Mouse (Mus musculus) kidney, postnatal 0 days (tissue): ENCODE measurements around the gene Ccs. TPM values are rescaled to one million over a fixed set of nuclear protein-coding genes. Genes with fewer than 3 reads are reported as not detected.
A peak's percentile ranks its signal among the peaks of the same experiment; 100 is the strongest.

Experiments
- ATAC-seq: fragments of 200-750 bp; cut with Nextera tagmentation; replicated peaks from 2 replicates; pipeline ENCODE4 v1.8.0; 2017; ENCODE audit warnings: low read depth, moderate number of reproducible peaks, moderate TSS enrichment, moderate library complexity; ENCODE audit not compliant: low FRiP score
- DNase-seq: peaks from one replicate; pipeline ENCODE4 v3.0.0-alpha.2; 2016; ENCODE audit warnings: low spot score
- H3K27ac ChIP-seq: fragments of 300-500 bp; sonication (generic); 2 replicates; pipeline ENCODE4 v1.5.1; 2014; ENCODE audit warnings: mild to moderate bottlenecking
- H3K27me3 ChIP-seq: fragments of 300-500 bp; sonication (generic); 2 replicates; pipeline ENCODE4 v1.6.1; 2014; ENCODE audit warnings: low read length, mixed read lengths; ENCODE audit not compliant: insufficient read depth
- H3K36me3 ChIP-seq: fragments of 300-500 bp; sonication (generic); 2 replicates; pipeline ENCODE4 v1.6.1; 2014; ENCODE audit warnings: low read length, mixed read lengths; ENCODE audit not compliant: insufficient read depth
- H3K4me1 ChIP-seq: fragments of 300-500 bp; sonication (generic); replicated peaks from 2 replicates; pipeline ENCODE4 v1.6.1; 2014; ENCODE audit warnings: antibody characterized with exemption, low read length, mixed read lengths; ENCODE audit not compliant: insufficient read depth
- H3K4me2 ChIP-seq: fragments of 300-500 bp; sonication (generic); 2 replicates; pipeline ENCODE4 v1.6.1; 2014; ENCODE audit warnings: mild to moderate bottlenecking, low read length, moderate library complexity, mixed read lengths
- H3K4me3 ChIP-seq: fragments of 300-500 bp; sonication (generic); replicated peaks from 2 replicates; pipeline ENCODE4 v1.5.1; 2014; ENCODE audit warnings: low read depth, low read length
- H3K9ac ChIP-seq: fragments of 300-500 bp; sonication (generic); 2 replicates; pipeline ENCODE4 v1.6.1; 2014; ENCODE audit warnings: low read depth, low read length
- H3K9me3 ChIP-seq: fragments of 300-500 bp; sonication (generic); replicated peaks from 2 replicates; pipeline ENCODE4 v1.6.1; 2016; ENCODE audit warnings: low read length, inconsistent platforms, mixed read lengths
- CTCF ChIP-seq: IDR thresholded peaks from 2 replicates; pipeline ENCODE4 v1.5.1; 2016; ENCODE audit warnings: antibody characterized with exemption, low read depth, mild to moderate bottlenecking, moderate library complexity
- WGBS: fragments of 180-500 bp; shearing (Covaris S2); extraction: QIAGEN DNeasy Blood & Tissue Kit; methylation state at CpG from one replicate; pipeline ENCODE4 v1.1.7; 2014; 5-methylcytosine and 5-hydroxymethylcytosine counted together
- polyA plus RNA-seq: library from polyadenylated mRNA; unstranded; fragments of >200 nt; fragmentation: Nextera tagmentation; extraction: Ambion mirVana; gene quantifications from 2 replicates; pipeline ENCODE4 v1.2.1, GENCODE M21; 2015

The Ccs gene
- polyA plus RNA-seq: 72.9 and 82.1 TPM in 2 replicates

DNA sequence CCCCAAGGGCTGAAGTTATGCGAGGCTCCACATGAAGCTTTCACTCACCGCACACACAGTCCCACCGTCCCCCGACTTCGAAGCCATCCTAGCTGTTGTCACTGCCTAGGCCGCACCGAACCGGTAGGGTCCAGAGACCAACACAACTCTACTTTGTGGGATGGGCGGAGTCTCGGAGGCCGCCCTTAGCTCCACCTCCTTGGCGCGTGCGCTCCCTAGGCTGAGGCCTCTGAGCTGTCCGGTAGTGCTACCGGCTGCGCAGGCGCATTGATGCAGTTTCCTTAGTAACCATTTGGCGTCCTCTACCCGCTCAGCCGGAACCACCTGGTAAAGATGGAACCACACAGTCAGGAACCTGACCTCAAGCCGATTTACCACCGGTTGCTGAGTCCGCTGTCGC is at the start of gene Ccs, which contains the start of gene Ccdc87:
Gene Ccs, minus strand, starts transcription at position 184 of the 400 bp plus-strand sequence.
Gene Ccdc87, plus strand, starts transcription at position 218 of the 400 bp plus-strand sequence.
- TF ChIP-seq CTCF: peak; percentile 28; the same call in 1 of the 2 replicates
- ATAC-seq (peak; percentile 98), DNase-seq (peak; percentile 98)
- H3K27me3 ChIP-seq: no peaks in the 10 kb centered on the region; the same call in 1 of the 2 replicates
- peak within 1 kb of the TSS; percentile 60 for H3K27ac ChIP-seq
- 0 out of 2 replicates have a peak, but pooled peaks cover 7% of the 10 kb centered on the region for H3K4me1 ChIP-seq
- under 1% methylated on average over 25 of the region's 25 CpGs for WGBS
- peak within 1 kb of the TSS; percentile 72 for H3K9ac ChIP-seq
- peak within 1 kb of the TSS; percentile 55 for H3K4me3 ChIP-seq
- H3K4me2 ChIP-seq: peak within 1 kb of the TSS; percentile 94
- 0 out of 2 replicates have a peak, but pooled peaks cover under 1% of the 10 kb centered on the region for H3K36me3 ChIP-seq
- H3K9me3 ChIP-seq: no peaks in the 10 kb centered on the region

DNA sequence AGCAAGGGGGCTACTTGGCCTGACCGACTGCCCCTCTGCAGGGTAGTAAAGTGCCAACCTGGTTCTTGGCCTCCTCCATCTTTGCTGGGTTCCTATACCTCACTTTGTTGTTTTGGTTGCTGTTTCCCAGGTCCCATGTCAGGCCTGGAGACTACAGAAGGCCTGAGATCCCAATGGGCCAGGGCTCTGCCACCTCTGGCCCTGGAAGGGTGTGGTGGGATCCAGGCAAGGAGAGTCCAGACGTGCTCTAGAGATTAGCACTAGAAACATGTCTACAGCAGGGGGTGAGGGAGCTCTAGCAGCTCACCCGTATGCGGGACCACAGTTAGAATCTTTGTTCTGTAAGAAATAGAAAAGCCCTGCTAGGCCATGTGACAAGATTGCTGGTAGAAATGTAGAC is 44.8 kb upstream of the Ccs start:
- DNase-seq: no peak
- TF ChIP-seq CTCF: no peak
- no peak overlapping the region for H3K9ac ChIP-seq
- no peaks in the 10 kb centered on the region for H3K27me3 ChIP-seq
- WGBS: 87% methylated on average over 4 of the region's 4 CpGs
- H3K4me3 ChIP-seq: no peak overlapping the region
- H3K9me3 ChIP-seq: no peaks in the 10 kb centered on the region
- no peak overlapping the region for H3K4me2 ChIP-seq
- ATAC-seq: no peak
- peaks cover 4% of the 10 kb centered on the region; the same call in 1 of the 2 replicates for H3K36me3 ChIP-seq
- no peak overlapping the region for H3K27ac ChIP-seq
- no peaks in the 10 kb centered on the region for H3K4me1 ChIP-seq

DNA sequence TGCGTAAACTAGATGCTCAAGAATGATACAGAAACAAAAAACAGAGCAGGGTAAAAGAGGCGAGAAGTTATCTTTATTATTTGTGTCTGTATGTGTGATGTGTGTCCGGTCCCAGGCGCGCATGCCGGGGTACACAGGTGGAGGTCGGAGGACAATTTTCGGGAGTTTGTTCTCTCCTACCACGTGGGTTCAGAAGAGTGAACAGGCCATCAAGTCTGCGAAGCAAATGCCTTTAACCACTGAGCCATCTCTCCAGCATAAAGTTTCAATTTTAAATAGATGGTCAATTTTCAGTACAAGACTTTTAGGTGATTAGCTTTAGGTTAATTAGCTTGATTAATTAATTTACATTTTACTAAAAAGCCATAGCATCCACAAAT is 40.2 kb upstream of the Ccs start:
- H3K4me1 ChIP-seq: peaks cover 5% of the 10 kb centered on the region; the same call in 1 of the 2 replicates
- H3K27ac ChIP-seq: no peak overlapping the region
- 0 out of 2 replicates have a peak overlapping the region, but pooled peaks have one; percentile 85 for H3K9ac ChIP-seq
- H3K36me3 ChIP-seq: peaks cover 4% of the 10 kb centered on the region; the same call in 1 of the 2 replicates
- no peaks in the 10 kb centered on the region for H3K27me3 ChIP-seq
- DNase-seq (no peak), ATAC-seq (no peak)
- peak overlapping the region; percentile 91 for H3K4me3 ChIP-seq
- H3K9me3 ChIP-seq: no peaks in the 10 kb centered on the region
- H3K4me2 ChIP-seq: peak overlapping the region; percentile 87
- whole genome bisulfite sequencing: 60% methylated on average over 10 of the region's 10 CpGs
- no peak for TF ChIP-seq CTCF

DNA sequence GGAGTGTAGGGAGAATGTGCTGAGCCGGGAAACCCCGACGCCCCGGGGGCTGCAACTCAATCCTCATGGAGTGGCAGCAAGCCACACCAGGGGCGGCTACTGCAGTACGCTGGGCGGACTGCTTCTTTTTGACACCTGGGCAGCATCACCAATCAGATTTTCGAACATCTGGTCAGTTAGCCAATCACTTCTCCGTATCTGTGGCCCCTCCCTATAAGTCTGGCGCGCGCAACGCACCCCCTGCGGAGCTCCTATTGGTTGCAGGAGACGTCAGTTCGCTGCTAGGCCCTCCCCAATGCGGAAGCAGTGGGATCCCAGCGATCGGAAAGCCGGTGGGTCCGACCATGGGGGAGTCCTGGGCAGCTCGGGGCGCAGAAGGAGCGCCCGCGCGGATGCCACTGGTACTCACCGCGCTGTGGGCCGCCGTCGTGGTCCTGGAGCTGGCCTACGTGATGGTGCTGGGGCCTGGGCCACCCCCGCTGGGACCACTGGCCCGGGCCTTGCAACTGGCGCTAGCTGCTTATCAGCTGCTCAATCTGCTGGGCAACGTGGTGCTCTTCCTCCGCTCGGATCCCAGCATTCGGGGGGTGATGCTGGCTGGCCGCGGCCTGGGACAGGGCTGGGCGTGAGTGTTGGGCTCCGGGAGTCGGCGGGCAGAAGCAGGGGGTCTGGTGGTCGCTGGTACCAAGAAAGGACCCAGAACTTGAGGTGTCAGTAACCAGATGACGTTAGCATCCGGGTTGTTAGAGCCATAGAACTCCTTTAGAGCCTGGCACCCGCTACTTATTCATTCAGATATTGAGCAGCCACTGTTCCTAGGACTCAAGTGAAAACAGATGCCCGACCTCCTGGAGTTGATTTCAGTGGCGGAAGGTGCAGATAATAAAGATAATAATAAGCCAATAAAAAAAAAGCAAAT is 39.5 kb upstream of the Ccs start, which contains the start of gene Zdhhc24:
Gene Zdhhc24, plus strand, starts transcription at position 264 of the 919 bp plus-strand sequence.
- Histone ChIP-seq H3K36me3 (peaks cover 4% of the 10 kb centered on the region; the same call in 1 of the 2 replicates), H3K4me2 (peak within 1 kb of the TSS; percentile 87), H3K4me3 (peak within 1 kb of the TSS; percentile 91), H3K9me3 (no peaks in the 10 kb centered on the region), H3K4me1 (peaks cover 5% of the 10 kb centered on the region; the same call in 1 of the 2 replicates), H3K27me3 (no peaks in the 10 kb centered on the region), H3K9ac (peak within 1 kb of the TSS; percentile 85), H3K27ac (peak within 1 kb of the TSS; percentile 36; the same call in 1 of the 2 replicates)
- ATAC-seq (peak; percentile 97), DNase-seq (peak; percentile 99)
- no peak for TF ChIP-seq CTCF
- 1% methylated on average over 52 of the region's 52 CpGs for WGBS

DNA sequence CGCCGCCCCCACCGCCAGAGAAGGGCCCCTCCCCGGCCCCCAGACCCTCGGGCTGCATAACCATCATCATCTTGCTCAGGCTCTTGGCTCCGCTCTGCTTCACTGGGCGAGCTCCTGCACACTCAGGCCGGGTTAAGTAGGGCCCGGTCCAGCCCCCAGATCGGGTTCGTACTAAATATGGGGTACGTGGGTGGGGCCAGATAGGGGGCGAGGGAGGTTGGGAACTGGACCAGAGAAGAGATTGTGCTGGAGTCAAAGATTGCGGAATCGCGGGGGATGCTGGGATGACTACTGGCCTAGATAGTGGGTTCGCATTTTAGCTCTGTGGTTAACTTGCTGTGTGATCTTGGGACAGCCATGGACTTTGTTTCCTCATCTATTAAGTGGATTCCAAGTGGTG is 38.7 kb upstream of the Ccs start, which contains the start of gene Actn3:
Gene Actn3, minus strand, starts transcription at position 125 of the 400 bp plus-strand sequence.
- peaks cover 4% of the 10 kb centered on the region; the same call in 1 of the 2 replicates for H3K36me3 ChIP-seq
- peak within 1 kb of the TSS; percentile 36; the same call in 1 of the 2 replicates for H3K27ac ChIP-seq
- H3K27me3 ChIP-seq: no peaks in the 10 kb centered on the region
- peak within 1 kb of the TSS; percentile 87 for H3K4me2 ChIP-seq
- peak within 1 kb of the TSS; percentile 85 for H3K9ac ChIP-seq
- DNase-seq (peak; percentile 42), ATAC-seq (0 out of 2 replicates have a peak, but pooled peaks have one; percentile 6)
- H3K4me1 ChIP-seq: peaks cover 5% of the 10 kb centered on the region; the same call in 1 of the 2 replicates
- peak within 1 kb of the TSS; percentile 91 for H3K4me3 ChIP-seq
- WGBS: 1% methylated on average over 17 of the region's 17 CpGs
- no peaks in the 10 kb centered on the region for H3K9me3 ChIP-seq
- TF ChIP-seq CTCF: no peak

DNA sequence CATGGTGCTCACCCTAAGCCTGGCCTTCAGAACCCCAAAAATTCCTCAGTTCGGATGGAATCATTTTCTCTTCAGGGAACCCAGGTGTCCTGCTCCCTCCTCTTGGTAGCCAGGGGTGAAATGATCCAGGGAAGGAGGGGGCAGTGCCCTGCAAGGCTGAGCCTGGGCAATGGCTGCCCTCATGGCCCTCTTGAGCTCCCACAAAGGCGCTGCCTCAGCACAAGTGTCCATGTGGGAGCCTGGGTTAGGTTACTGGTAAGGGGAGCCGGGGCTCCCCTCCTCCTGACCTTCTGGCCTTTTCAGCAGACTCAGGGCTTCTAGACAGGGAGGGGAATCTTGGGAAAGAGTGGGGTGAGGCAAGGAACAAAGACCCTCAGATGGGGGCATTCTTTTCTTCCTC is 37.6 kb upstream of the Ccs start:
- DNase-seq (peak; percentile 4), ATAC-seq (no peak)
- no peak overlapping the region for H3K4me2 ChIP-seq
- H3K27me3 ChIP-seq: no peaks in the 10 kb centered on the region
- H3K9me3 ChIP-seq: no peaks in the 10 kb centered on the region
- H3K36me3 ChIP-seq: peaks cover 4% of the 10 kb centered on the region; the same call in 1 of the 2 replicates
- H3K27ac ChIP-seq: no peak overlapping the region
- H3K9ac ChIP-seq: no peak overlapping the region
- H3K4me3 ChIP-seq: no peak overlapping the region
- peaks cover 5% of the 10 kb centered on the region; the same call in 1 of the 2 replicates for H3K4me1 ChIP-seq
- no peak for TF ChIP-seq CTCF
- 46% methylated on average over 3 of the region's 3 CpGs for WGBS
